Mouse (Mus musculus): ENCODE results near the gene Gm49601.

Gm49601 gene

GRCm38 (mm10) chr16:18605705-18606104, 20.5 kb downstream of the Gm49601 start:
- no peak for DNase-seq

GRCm38 (mm10) chr16:18604267-18604701, 21.9 kb downstream of the Gm49601 start:
- DNase-seq = no peak

GRCm38 (mm10) chr16:18601447-18601846, 24.8 kb downstream of the Gm49601 start:
- DNase-seq = no peak

GRCm38 (mm10) chr16:18598006-18598405, 28.2 kb downstream of the Gm49601 start:
- no peak for DNase-seq

GRCm38 (mm10) chr16:18596255-18596654, 30.0 kb downstream of the Gm49601 start:
- DNase-seq = no peak

GRCm38 (mm10) chr16:18593930-18594329, 32.3 kb downstream of the Gm49601 start:
- DNase-seq = no peak

GRCm38 (mm10) chr16:18591047-18592018, 34.9 kb downstream of the Gm49601 start:
- no peak for DNase-seq

GRCm38 (mm10) chr16:18589804-18590790, 36.1 kb downstream of the Gm49601 start, which contains the start of gene Tbx1:
Tbx1 (minus strand) TSS chr16:18590671.
- no peak for DNase-seq

GRCm38 (mm10) chr16:18589080-18589621, 37.1 kb downstream of the Gm49601 start:
- DNase-seq = no peak

- no peak for DNase-seq
Measured at GRCm38 (mm10) chr16:18588738-18589055, 37.5 kb downstream of the Gm49601 start.

- DNase-seq = no peak
Measured at GRCm38 (mm10) chr16:18587847-18588737, 38.1 kb downstream of the Gm49601 start.

- no peak for DNase-seq
Measured at GRCm38 (mm10) chr16:18586906-18587546, 39.2 kb downstream of the Gm49601 start.

GRCm38 (mm10) chr16:18586076-18586905, 39.9 kb downstream of the Gm49601 start:
- no peak for DNase-seq

- DNase-seq = no peak
Measured at GRCm38 (mm10) chr16:18585676-18586075, 40.6 kb downstream of the Gm49601 start.

GRCm38 (mm10) chr16:18584901-18585510, 41.2 kb downstream of the Gm49601 start:
- DNase-seq = no peak

- no peak for DNase-seq
Measured at GRCm38 (mm10) chr16:18583673-18584357, 42.4 kb downstream of the Gm49601 start.

- no peak for DNase-seq
Measured at GRCm38 (mm10) chr16:18583169-18583568, 43.1 kb downstream of the Gm49601 start.

- DNase-seq = no peak
Measured at GRCm38 (mm10) chr16:18582426-18583148, 43.6 kb downstream of the Gm49601 start.

Data from liver (tissue).